Mouse (Mus musculus) megakaryocyte, adult 5-6 weeks (primary cell): ENCODE measurements around the gene Pitpnc1. TPM values are rescaled to one million over a fixed set of nuclear protein-coding genes. Genes with fewer than 3 reads are reported as not detected.

Source experiments
- ATAC-seq: 2 replicates; pipeline ENCODE4 v1.8.0; 2016; ENCODE audit warnings: mild to moderate bottlenecking, inconsistent platforms; ENCODE audit not compliant: poor library complexity, severe bottlenecking
- total RNA-seq, 2 experiments: library from RNA; stranded (forward) in 1 of 2; stranded (reverse) in 1 of 2; fragments of 153-499, 151-499 nt in 1 of 2; fragments of 221-1000, 200-1000 nt in 1 of 2; gene quantifications; 2 replicates each; pipeline versions ENCODE4 v1.2.3 to v1.2.4; 2015 to 2017

The Pitpnc1 gene
- total RNA-seq, 2 experiments from 2014 or later, result 8.5 to 14.5 TPM

DNA sequence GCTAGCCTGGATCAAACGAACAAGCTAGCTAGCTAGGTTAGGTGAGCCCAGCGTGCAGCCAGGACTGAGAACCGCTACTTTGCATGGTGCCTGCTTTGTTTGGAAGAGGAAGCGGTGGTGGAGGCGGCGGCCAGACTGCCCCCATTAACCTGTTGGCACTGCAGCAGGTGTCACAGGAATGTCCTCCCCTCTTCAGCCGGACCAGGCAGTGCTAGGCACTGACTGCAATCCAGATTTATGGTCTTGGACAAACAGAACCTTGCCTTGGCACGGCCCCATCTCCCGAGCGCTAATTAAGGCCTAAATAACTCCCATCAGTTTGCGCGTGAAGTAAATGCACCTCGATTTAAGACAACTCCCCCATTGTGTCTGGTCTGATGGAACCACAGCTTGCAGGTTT is 178.5 kb downstream of the Pitpnc1 start:
- no peak for ATAC-seq

DNA sequence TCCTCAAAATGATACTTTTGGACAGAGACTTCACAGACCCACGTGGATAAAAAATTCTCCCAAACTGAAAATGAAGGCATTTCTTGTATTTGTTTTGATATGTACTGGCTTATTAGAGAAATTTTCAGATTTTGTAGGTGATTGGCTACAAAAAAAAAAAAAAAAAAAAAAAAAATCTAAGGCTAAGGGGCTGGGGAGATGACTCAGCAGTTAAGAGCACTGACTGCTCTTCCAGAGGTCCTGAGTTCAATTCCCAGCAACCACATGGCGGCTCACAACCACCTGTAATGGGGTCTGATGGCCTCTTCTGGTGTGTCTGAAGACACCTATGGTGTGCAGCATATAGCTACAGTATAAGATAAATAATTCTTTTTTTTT is 182.3 kb downstream of the Pitpnc1 start:
- ATAC-seq, result no peak

DNA sequence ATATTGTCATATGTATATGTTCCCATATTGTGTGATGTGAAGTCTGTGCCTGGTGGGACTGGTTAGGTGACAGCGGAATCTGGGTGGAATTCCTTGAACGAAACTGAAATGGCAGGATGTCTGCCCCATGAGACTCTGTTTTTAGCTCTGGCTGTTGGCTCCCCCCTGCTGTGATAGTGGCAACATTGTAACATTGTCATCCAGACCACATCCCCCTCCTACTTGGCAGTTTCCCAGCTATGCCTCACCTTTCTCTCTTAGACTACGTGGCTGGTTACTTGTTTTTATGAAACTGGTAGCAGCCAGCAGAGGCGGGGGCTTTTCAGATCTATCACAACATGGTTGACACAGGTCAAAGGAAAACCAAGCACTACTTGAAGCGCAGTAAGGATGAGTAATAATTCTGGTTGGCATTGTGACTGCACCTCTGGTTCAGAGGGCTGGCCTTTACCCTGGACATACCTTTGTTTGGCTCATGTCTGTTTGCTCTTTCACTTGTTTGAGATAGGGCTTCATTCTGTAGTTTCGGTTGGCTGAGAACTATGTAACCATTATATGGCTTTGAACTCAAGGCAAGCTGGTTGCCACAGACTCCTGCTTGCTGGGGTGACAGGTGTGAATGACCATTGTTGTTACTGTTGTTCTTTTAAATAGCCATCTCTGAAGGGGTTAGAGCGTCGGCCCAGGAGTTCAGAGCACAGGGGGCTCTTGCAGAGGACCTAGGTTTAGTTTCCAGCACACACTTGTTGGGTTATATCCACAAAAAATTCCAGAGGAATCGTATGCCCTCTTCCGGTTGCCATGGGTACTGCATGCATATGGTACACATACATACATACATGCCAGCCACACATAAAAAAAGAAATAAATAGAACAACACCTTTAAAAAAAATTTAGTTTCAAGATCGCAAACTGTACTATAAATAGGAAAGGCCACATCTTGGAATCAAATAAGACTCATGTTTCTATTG is 183.0 kb downstream of the Pitpnc1 start:
- no peak for ATAC-seq

DNA sequence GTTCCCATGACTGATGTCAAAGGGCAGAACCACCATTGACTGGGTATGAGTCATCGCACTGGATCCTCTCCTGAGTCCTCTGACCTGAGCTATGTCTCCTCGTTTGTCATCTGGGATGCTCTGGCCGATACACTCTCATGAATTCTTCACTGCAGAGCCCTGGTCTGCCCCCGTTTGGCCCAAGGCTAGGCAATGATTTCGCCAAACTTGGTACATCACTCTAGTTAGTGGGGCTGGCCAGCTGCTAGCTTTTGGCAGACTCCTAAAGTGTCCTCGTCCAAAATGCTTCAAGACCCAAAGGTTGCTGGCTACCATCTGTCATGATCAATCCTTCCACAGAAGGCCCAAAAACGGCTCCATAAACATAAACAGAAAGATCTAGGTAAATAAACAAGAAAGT is 184.8 kb downstream of the Pitpnc1 start:
- ATAC-seq, result no peak

DNA sequence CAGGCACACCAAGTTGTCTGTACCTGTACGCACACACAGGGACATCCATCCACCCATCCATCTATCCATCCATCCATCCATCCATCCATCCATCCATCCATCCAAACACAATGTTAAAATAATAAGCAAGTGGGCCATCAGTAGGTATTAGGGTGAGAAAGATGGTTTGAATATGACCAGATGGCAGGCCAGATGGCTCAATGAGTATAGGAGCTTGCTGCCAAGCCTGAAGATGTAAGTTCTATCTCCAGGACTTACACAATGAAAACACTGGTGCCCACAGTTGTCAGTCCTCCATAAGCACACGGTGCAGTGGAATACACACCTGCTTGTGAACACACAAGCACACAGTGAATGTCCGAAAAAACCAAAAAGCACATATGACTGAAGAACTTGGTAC is 186.9 kb downstream of the Pitpnc1 start:
- no peak for ATAC-seq

DNA sequence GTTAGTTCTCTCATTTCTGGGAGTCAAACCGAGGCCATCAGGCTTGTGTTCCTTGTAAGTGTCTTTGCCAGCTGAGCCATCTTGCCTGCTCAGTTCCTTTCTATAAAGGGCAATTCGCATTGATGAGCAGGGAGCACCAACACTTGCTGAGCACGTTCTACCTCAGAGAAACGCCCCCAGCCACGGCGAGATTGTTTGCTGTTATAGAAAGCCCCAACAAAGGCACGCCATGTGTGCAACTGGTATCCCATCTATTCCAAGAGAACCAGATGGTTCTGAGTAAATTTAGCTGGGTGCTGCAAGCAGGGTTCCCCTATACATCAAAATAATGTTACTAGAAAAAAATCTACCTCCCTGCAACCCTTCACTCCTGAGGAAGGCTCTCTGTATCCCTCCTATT is 188.0 kb downstream of the Pitpnc1 start:
- no peak for ATAC-seq

DNA sequence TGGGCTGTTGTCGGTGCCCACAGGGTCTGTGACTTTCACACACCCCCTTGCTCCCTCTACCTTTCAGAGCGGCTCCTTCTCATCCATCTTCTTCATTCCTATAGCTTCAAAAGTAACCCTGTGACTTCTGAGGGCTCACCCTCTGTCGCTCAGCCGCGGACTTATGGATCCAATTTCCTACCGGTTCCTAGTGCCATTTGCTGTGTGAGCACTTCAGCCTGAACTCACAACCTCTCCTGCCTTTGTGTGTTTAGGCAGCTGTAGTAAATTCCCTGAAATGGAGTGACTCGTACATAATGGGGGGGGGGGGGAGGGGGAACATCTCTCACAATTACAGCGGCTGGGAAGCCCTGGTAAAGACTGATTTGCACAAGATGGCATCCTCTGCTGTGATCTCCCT is 191.2 kb downstream of the Pitpnc1 start:
- no peak for ATAC-seq

DNA sequence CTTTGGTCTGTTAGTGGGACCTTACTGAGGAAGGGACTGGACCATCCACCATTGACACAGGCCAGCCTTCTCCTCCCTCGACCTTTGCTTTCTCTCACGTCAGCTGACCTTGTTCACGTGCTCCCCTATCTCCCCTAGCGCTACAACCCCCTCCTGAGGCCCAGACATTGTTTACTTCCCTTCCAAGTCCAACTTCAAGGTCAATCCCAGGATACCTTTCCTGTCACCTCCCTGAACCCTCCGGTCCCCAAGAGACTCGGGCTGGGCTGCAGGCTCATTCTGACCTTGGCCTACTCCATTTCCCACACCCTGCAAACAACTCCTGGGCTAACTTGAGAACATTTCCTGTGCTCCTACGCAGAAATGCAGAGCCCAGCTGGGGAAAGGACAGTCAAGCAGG is 193.6 kb downstream of the Pitpnc1 start:
- ATAC-seq, result no peak

DNA sequence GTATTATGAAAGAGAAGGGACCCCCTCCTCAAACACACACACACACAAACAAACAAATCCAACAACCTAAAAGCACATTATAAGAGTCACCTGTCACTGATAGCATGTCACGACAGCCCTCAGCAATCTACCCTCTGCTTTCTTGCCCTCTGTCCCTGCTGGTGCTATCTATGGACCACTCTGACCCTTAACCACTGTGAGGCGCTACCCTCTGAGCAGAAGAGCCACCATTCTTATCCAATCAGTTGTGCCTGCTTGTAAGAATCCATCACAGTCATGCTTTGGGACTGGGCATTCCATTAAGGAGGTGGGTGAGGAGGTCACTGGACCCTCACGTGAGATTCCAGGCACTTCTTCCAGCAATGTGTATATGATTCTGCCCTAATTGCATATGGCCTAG is 194.2 kb downstream of the Pitpnc1 start:
- ATAC-seq, result no peak

DNA sequence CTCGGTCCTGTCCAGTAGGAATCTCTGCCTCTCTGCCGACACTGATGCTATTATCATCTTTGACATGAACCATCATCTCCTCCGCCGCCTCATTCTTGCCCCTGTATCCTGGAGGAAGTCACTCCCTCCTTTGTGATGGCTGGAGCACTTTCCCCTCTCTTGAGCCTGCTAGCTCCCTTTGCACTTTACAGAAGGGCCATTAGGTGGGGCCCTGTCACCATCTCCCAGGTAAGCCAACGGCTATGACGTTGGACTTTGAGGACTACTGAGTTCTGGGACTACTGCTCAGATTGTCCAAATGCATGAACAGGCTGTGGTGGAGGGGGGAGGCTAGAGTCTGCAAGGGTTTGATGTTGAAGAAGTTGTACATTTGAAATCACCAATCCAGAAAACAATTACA is 194.6 kb downstream of the Pitpnc1 start:
- no peak for ATAC-seq

DNA sequence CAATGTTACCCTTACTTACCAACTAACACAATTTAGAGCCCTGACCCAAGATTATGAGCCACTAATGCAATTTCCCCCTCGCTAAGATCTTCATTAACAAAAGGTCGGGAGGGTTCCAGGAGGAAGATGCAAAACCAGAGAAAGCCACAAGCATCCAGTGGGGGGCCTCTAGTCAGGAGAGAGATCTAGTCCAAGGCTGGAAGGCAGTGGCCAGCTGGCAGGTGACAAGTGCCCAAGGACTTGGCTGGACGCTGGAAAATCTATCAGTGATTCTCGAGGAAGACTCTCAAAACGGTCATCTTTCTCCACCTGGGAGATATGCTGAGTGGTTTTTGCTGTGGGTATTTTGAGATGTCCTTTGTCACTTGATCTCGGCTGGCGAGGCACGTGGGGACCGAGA is 196.3 kb downstream of the Pitpnc1 start:
- ATAC-seq, result no peak

DNA sequence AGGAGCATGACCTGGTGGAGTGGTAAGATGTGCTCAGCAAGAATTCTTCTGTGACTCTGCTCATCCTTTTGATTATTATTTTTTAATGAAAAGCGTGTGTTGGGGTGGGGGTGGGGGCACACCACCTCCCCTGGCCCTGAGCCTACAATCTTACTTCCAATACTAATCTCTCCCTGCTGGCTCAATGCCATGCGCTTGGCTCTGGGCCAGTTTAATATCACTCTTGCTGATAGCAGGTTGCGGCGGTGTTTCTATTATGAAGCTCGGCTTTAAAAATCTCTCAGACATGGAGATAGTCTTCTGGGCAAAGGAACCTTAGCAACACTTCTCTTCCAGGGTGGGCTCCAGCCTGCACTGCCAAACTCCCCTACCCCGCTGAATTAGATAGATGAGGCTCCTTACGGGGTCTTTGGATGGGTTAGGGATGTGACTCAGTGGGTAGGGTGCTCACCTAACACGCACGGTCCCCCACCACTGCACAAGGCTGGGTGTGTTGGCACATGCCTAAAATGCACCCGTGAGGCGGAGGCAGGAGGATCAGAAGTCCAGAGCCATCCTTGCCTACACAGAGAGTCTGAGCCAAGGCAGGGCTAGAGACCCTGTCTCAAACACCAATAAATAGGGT is 198.0 kb downstream of the Pitpnc1 start:
- ATAC-seq, result no peak

DNA sequence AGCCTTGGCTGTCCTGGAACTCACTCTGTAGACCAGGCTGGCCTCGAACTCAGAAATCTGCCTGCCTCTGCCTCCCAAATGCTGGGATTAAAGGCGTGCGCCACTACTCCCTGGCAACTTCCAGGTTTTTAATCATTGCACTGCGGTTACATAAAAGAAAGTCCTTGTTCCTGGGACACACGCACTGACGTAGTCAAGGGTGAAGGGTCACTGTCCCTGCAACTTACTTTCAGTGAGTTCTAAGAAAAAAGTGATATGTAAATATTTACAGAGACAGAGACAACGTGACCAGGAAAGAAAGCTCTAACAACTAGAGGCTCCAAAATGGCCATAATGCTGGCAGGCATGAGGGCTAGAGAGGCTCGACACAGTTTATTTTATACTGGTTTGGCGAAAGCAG is 199.9 kb downstream of the Pitpnc1 start:
- no peak for ATAC-seq

DNA sequence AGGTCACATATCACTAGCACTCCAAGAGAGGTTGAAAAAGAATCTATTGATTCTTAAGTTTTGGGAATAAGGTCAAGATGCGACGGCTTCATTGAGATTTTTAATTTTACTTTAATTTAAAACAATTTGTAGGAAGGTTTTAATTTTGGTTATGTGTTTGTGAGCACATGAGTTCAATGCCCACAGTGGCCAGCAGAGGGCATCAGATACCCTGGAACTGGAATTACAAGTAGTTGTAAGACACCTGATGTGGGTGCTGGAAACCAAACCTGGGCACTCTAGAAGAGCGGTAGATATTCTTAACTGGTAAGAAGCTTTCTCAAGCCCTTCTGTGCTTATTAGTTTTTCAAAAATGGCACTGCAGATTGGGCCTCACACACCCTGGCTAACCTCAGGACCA is 203.0 kb downstream of the Pitpnc1 start:
- no peak for ATAC-seq

DNA sequence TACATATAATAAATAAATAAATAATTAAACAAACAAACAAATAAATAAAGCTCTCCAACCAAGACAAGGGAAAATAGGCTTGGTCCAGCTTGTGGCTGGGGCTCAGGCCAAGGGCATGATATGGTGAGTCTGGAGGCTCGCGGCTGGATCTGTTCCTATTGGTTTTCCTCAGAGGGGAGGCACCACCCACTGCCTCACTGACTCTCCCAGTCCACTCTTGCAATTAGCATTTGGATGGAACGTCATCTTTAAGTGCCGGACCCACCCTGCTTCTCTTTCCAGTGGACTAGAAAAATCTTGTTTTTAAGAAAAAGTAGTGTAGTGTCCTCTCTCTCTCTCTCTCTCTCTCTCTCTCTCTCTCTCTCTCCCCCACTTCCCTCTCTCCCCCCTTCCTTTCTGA is 204.6 kb downstream of the Pitpnc1 start:
- no peak for ATAC-seq

DNA sequence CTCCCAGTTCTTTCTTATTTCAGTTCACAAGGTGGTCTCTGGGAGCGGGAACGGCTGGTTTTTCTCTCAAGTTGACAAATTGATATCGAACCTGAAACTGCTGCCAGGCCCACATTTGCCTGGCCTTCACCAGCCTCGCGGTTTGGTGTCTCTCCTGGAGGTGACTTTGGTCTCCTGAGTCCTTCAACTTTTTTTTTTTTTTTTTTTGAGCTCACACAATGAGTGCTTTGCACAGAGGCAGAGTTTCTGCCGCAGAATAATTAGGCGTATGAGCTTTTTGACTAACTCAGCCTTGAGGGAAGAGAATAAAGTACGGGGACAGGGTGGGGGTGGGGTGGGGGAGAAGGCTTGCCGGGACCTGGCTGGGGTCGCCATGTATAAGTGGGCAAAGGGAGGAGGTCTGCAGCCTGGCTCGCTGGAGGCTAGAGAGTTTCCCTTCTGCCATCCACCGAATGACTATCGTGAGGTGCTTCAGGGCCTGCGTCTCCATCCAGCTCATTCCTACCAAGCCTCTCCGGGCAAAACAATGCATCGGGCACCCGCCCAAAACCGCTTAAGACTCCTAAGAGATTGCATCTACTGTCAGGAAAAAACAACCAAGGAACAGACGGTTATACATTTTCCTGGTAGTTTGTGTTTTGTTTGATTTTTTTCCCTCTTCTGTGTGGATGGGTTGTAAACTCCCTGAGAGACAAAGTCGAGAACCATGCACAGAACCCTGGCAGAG is 205.4 kb downstream of the Pitpnc1 start:
- no peak for ATAC-seq

DNA sequence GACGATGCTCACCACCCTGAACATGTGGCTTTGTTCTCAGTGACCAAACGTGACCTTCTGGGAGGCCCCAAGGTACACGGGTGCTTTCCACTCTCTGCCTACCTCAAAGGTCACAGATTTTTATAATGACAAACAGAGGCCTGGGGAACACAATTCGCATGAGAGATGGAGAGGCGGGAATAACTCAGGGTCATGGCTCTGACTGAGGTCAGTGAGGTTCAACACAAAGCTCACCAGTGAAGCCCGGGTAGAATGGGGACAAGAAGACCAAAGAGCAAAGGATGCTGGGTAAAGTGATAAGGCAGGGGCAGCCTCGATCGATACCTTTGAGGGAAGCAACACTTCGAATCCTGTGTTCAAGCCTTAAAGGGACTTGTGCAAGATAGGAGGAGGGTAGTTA is 206.7 kb downstream of the Pitpnc1 start:
- ATAC-seq, result no peak

DNA sequence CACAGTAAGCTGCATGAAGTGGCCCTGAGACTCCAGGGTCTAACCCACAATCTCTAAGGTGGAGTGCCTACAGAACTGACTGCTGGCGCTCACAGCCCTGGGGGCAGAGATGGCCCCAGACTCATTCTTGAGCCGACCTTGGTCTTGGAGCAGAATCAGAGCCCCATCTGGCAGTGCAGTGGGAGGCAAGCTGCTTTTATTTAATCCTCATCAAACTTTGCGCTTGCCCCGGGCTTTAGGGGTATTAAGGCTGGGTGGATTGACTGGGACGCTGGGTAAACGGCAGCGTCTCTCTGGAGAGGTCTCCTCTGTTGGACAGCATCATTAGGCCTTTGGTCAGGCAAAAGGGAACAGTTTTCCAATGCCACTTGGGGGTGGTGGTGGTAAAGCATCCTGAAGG is 211.1 kb downstream of the Pitpnc1 start:
- no peak for ATAC-seq

DNA sequence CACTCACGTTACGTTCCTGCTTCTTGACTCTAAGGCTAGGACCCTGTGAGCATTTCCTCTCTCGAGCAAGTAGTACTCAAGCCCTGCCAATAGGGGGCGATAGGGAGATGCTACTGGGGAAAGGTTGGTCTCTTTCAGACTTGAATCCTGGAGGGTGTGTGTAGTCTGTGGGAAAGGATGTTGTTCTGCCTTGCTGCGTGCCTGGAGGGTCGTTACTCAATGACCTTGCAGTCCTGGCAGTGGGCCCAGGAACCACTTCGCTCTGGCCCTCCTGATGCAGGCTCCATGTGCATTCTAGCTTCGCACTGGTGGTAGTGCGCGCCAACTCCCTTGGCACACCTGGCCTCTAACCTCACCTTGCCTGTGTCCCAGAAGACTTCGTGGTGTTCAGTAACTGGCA is 215.3 kb downstream of the Pitpnc1 start:
- no peak for ATAC-seq

DNA sequence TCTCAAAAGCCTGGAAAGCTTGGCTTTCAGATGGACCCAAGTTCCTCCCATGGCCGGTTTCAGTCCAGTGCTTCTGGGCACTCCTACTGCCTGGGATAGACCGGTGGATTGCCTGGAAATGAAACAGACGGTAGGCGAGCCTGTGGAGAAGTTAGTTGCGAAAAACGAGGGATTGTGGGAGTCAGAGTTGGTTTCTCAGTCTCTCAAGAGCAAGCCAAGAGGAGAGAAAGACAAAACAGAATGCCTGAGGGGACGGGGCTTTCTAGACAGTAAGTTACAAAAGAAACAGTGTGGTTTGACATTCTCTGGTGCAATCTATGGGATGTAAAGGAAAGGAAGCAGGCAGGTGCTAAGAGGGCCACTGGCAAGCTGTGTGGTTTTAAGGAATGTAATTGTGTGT is 216.3 kb downstream of the Pitpnc1 start:
- no peak for ATAC-seq

DNA sequence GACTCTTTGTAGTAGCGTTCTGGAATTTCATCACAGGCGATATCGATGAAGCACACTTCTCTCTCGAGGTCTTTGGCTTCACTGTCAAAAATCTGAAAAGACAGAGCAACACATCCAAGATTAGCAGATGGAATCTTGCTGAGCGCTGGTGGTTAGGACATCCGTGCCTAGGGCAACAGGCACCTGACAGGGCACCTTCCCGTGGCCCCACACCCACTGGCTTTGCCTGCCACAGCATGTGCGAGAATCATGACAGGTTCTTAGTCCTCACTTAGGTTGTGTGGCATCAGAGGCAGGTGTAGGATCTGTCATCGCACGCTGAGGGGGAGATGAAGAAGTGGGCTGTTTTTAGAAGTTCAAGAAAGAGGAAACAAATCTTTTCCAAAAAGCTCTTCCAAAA is 218.5 kb downstream of the Pitpnc1 start:
- ATAC-seq, result no peak

DNA sequence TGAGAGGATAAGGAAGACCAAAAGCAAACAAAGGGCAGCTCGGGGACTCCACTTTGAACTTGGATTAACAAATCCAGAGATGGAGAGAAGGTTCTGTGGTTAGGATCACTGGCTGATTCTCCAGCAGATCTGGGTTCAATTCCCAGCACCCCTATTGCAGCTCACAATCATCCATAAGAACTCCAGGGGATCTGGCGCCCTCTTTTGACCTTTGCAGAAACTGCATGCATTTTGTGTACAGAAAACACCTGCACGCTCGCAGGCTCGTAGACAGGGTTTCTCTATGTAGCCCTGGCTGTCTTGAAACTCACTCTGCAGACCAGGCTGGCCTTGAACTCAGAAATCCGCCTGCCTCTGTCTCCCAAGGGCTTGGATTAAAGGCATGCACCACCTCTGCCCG is 219.0 kb downstream of the Pitpnc1 start:
- ATAC-seq, result no peak
